Mouse (Mus musculus) liver, embryonic 14.5 days (tissue): ENCODE measurements around the gene Zdhhc23.

ENCODE experiments used
- CTCF ChIP-seq: IDR thresholded peaks from 2 replicates; pipeline ENCODE4 v1.5.1; 2016; ENCODE audit warnings: antibody characterized with exemption, low read depth, control low read depth
- EP300 ChIP-seq: IDR thresholded peaks from 2 replicates; pipeline ENCODE4 v1.6.1; 2016; ENCODE audit warnings: antibody characterized with exemption, low read depth

GRCm38 (mm10) chr16:44018986-44019548, 39.5 kb upstream of the Zdhhc23 start:
- TF ChIP-seq CTCF (no peak), EP300 (no peak)
